Mouse (Mus musculus): ENCODE measurements at regions not wholly inside any gene's neighbourhood (a gene's known extent, or its start where the extent isn't known, plus 50 kb on each side); places are given as distances from the start of the nearest gene placed in this dataset.
"Not testable (repeated sequence)": the region's sequence is repeated elsewhere in the genome, so short reads cannot be mapped to it uniquely, and the experiment has no call there.

DNA sequence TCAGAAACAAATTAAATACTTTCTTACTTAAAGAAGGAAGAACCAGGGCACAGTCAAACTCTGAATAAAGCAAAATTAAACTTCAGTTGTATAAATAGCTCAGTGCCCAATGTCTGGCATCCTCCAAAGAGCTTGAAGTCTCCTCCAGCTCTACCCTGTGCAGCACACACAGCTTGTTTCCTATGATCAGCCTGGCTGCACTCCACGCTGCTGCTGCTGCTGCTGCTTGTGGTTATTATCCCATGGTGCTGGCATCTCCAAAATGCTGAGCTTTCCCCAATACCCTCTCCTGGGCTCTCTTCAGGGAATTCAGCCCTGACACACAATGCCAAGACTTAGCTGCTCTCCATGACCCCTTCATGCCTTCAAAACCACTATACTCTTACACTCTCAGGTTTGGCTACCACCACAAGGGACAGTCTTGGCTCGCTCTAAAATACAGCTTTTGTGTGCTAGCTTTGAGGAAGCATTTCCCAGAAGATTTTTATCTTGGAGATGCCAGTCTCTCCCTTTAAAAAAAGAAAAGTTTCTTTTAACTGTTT, 121.0 kb downstream of the Rab10 start:
- not testable (repeated sequence) for ATAC-seq (replicated peaks; ENCODE audit: poor library complexity)

DNA sequence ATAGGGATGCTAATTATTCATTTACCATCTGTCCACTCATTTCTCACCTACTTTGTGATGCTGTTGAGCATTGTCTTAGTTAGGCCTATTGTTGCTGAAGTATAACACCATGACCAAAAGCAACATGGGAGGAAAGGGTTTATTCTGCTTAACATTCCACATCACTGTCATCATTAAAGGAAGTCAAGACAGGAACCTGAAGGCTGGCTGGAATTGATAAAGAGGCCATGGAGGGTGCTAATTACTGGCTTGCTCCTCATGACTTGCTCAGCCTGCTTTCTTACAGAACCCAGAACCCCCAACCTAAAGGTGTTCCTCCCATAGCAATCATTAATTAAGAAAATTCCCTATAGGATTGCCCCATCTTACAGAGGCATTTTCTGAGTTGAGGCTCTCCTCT, 121.6 kb downstream of the Rab10 start:
- no peak for ATAC-seq (replicated peaks; ENCODE audit: poor library complexity)

DNA sequence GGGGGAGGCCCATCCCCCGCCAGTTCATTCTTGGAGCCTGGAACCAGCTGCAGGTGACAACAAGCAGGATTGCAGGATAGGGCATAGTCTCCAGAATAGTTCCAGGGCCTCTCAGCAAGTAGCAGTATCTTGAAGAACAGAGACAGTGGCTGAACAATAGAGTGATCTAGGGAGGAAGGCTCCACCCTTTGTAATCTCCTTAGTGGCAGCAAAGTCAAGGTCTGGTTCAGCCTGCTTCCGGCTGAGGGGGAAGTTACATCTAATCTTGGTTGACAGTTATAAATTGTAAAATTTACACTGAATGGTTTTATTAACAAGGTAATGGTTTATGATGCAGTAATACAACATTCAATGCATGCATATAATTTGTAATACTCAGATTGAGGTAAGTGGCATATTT, 136.4 kb downstream of the Rab10 start:
- peak; percentile 29 for ATAC-seq (replicated peaks; ENCODE audit: poor library complexity)

DNA sequence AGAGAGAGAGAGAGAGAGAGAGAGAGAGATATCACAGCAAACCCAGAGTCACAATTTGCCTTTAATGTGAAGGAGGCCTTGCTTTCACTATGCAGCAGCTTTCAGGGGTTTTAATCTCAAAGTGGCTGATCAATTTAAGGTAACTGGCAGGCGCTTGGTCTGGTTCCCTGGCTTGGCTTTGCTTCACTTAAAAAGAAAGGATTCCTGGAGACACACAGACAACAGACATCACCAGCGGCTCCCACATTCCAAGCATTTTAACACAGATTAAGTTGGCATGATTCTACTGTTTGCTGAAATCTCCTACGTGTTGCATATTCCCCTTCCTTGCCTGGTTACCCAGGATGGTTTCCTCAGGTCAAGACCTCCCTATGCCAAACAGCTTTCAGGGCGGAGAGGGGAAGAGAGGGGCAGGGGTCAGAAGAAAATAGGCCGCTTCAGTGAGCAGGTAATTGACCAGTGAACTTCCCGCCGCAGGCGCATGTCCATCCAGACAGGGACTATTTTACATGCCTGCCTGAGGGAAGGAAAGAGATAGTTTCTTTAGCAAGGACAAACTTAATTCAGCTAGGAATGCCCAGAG, 140.0 kb downstream of the Rab10 start:
- ATAC-seq (replicated peaks; ENCODE audit: poor library complexity): not testable (repeated sequence)

DNA sequence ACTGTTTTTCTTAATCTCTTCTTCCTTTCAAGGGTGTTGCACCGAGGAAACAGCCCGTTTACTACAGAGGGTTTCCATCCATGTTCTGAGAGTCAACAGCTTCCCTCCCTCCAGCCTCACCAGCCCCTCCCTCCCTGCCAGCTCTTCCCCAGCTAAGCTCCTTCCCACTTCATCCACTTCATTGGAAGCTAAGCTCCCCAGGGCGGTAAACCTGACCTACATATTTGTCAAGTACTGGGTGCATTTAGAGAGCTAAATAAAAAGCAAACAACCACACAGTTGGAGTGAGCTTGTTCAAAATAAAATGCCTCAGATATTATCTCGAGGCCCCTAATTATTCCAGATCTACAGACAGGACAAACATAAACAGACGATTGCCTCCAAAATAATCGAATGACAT, 148.1 kb downstream of the Rab10 start:
- not testable (repeated sequence) for ATAC-seq (replicated peaks; ENCODE audit: poor library complexity)

DNA sequence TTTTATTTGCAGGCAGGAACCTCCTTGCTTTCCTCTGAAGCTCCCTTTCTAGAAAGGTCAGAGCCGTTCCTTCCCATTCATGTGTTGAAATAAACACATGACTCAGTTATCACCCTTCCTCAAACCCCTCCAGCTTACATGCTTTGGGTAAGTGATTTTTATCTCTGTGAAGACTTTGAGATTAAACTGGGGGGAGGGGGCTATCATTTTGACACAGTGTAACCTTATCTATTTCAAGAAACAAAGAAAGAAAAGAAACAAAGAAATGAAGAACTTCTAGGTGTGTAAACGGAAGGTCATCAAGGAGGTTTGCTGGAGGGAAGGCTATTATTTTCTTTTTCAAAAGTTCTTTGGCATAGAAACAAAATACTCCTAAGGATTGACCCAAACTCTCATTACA, 151.0 kb downstream of the Rab10 start:
- 0 out of 2 replicates have a peak, but pooled peaks have one; percentile 44 for ATAC-seq (replicated peaks; ENCODE audit: poor library complexity)

DNA sequence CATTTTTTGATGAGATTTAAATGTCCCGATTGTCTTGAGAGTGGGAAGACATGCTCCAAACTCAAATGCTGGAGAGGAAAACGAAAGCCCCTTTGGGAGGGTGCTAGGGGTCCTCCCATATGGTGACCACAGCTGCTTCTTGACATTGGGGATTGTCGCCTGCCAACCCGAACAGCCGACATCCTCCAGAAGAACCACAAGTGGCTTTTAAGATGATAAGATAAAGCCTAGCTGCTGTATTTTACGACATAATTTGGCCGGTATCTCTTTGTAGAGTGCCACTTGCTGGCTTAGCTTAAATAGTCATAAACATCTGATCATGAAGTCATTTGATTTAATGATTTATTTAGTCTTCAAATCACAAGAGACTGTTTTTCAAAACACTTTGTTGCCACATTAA, 156.1 kb downstream of the Rab10 start:
- ATAC-seq (replicated peaks; ENCODE audit: poor library complexity): peak; percentile 44

DNA sequence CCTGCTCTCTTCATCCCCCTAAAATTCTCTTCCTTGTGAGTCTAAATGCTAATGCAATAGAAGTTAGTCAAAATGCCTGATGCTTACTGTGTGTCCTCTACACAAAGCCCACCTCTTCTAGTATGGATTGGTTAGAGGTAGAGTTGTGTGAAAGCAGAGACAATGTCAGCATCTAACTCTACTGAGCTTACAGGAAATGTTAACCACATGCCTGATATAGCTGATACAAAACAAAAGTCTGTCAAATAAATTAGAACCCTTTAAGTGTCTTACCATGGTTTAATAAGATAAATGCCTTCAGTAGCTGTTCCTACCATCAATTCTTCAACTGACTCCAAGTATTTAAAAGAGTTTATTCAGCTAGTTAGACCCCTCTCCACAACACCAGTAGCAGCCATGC, 177.2 kb downstream of the Rab10 start:
- not testable (repeated sequence) for ATAC-seq (replicated peaks; ENCODE audit: poor library complexity)

DNA sequence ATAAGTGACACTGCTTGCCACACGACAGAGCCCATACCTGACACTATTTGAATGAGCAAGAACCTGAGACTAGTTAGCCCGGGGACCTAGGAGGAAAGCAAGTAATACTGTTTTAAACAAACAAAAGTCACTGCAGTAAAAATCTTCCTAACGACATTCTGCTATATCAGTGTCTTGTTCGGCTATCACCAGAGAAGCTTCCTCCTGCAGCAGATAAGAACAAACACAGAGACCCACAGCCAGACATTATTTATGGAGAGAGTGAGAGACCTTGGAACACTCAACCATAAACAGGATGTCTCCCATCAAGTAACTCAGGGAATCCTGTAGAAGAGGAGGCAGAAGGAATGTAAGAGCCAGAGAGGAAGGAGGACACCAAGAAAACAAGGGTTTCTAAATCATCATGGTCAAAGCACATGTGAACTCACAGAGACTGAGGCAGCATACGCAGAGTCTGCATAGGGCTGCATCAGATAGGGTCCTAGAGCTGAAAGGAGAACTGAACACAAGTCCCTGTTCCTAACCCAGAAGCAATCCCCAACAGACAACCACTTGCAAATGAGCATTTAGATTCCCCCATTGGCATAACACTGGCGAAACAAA, 178.5 kb downstream of the Rab10 start:
- ATAC-seq (replicated peaks; ENCODE audit: poor library complexity): not testable (repeated sequence)

DNA sequence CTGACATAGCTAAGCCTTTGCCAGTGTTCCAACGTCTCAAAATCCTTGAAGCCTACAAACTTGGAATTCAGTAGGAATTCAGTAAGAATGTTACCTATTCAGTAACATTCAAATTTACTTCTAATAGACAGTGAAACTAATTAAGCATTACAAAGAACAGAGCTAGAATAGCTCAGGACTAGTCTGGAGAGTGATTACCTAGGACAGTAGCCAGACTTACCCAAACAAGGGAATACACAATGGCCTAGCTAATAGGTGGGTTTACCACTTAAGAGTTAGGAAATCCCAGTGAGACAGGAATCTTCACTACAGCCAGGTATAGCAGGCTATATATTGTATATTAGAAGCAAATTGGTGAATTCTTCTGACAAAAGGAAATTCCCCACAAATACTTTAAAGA, 182.4 kb downstream of the Rab10 start:
- not testable (repeated sequence) for ATAC-seq (replicated peaks; ENCODE audit: poor library complexity)

DNA sequence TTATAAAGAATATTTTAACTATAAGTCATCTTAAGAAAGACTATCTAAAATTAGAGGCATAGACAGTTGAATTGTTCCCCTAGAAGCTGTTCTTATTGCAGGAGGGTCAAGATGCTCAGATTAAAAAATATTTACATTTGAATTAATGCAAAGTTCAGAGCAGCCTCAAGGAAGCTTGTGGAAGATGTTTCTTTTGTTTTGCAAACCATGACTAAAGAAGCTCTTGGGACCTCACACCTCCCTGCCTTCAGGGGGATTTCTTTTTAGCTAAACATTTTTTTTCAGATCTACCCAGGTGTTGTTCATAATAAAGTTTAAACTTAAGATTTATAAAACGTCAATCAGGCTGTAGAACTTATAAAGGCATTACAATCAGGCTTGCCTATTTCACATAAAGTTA, 185.7 kb downstream of the Rab10 start:
- no peak for ATAC-seq (replicated peaks; ENCODE audit: poor library complexity)

DNA sequence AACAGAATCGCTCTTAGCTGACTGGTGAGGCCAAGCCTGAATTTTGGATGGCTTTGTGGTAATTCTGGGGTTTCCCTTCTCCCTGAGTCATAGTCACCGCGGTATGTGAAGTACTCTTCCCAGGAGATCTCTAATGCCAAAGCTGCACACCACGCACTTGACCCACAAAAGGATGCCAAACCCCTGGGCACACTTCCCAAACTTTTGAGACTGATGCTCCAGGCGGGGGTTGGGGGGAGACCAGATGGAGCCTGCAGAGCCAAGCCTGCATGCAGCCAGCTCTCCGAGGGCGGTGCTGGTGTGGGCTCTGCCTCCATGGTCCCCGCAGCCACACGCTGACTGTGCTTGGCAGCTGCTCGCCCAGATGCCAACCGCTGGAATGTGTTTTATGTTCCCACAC, 199.2 kb downstream of the Rab10 start:
- ATAC-seq (replicated peaks; ENCODE audit: poor library complexity): peak; percentile 70

DNA sequence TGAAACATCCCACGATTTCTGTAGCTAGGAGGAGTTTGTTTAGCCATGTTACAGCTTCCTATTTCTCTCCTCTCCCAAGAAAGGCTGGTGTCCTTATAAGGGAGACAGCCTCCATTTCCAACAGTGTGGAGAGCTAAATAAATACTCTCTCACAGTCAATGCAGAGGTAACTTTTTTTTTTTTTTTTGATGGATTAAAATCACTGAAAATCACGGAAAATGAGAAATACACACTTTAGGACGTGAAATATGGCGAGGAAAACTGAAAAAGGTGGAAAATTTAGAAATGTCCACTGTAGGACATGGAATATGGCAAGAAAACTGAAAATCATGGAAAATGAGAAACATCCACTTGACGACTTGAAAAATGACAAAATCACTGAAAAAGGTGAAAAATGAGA, 200.1 kb downstream of the Rab10 start:
- ATAC-seq (replicated peaks; ENCODE audit: poor library complexity): not testable (repeated sequence)

DNA sequence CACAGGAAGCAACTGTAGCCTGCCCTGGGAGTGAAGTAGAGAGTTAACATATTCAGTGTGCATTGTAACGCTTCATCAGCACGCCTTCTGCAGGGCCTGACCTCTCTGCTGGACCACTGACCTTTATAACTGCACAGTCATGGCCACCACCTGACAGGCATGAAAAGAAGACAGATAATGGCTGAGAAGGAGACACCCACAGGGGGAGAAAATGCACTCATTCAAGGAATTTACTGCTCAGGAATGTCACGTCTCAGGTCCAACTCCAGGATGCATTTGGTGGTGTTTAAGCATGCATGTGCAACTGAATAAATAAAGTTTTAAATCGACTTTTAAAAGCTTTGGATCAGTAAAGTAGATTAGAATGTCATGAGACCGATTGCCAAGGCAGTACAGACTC, 207.8 kb downstream of the Rab10 start:
- ATAC-seq (replicated peaks; ENCODE audit: poor library complexity): not testable (repeated sequence)

DNA sequence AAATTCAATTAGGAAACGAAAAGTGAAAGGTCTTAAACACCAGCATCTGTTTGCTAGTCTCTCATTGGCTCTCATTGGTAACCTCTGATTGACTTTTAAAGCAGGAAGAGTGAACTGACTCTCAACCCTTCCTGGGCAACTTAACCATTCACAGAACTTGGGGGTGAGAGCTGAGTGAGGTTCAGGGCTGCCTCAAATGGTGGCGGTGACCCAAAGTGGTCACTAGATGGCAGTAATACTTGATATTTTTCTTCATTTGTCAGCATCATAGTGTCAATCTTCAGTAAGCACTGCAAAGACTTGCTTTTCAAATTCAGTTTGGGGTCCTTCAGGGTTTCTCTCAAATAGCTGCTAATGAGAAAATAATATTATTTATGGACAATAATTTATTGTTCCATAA, 211.6 kb downstream of the Rab10 start:
- peak; percentile 100 for ATAC-seq (replicated peaks; ENCODE audit: poor library complexity)

DNA sequence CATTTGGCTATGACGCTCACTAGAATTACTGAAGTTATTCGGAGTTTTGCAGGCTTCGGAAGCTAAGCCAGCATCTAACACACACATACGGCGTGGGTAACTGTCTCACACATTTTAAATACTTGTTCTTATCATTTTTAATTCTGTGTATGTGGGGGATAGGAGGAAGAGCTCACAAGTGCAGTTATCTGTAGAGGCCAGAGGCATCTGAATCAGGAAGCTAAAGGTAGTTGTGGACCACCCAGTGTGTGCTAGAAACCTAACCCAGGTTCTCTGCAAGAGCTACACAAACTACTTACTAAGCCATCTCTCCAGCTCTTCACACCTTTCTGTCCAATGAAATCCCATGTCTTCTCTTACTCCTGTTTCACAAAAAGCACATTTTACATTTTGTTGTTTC, 215.3 kb downstream of the Rab10 start:
- no peak for ATAC-seq (replicated peaks; ENCODE audit: poor library complexity)

DNA sequence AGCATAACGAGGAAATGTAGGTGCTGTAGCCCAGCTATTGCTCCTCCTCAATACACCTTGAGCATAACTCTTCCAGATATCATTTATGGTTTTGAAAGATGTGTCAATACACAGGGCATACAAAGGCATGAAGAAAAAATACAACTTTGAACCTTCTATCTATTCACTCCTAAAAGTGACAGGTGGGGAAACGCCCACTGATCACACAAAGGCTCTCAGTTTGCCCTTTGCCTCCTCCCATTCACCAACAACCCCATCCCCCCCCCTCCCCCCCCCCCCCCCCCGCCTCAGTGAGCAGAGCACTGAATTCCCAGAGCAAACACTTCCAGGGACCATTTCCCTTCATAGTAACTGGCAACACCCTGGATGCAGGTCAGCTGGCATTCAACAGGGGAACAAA, 216.8 kb downstream of the Rab10 start:
- ATAC-seq (replicated peaks; ENCODE audit: poor library complexity): not testable (repeated sequence)

DNA sequence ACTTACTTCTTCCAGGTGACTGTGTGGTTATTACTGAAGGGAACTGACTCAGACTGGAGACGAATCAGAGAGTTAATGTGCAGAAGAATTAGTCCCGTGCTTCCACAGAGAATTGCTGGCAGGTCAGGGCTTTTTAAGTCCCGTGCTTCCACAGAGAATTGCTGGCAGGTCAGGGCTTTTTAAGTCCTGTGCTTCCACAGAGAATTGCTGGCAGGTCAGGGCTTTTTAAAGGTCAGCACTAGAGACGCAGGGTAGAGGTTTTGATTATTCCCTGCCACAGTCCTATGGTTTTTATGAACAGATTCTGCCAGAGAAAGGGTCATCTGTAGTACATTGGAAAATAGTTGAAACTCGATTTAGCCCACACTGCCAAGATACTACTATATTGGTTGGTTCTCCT, 260.2 kb downstream of the Rab10 start:
- not testable (repeated sequence) for ATAC-seq (replicated peaks; ENCODE audit: poor library complexity)

DNA sequence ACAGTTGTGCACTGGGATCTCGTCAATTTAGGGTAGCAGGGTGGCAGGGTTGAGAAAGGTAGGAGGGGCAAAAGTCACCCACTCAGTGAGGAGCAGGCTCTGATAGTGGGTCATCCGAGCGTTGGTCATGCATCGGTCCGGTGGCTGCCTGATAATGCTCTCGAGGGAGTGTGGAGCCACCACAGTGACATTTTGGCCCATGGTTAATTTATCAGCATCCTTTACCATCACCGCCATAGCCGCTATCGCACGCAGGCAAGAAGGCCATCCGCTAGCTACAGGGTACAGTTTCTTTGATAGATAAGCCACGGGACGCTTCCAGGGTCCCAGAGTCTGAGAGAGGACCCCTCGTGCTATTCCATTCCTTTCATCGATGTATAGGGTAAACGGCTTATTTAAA, 291.3 kb downstream of the Rab10 start:
- ATAC-seq (replicated peaks; ENCODE audit: poor library complexity): not testable (repeated sequence)

DNA sequence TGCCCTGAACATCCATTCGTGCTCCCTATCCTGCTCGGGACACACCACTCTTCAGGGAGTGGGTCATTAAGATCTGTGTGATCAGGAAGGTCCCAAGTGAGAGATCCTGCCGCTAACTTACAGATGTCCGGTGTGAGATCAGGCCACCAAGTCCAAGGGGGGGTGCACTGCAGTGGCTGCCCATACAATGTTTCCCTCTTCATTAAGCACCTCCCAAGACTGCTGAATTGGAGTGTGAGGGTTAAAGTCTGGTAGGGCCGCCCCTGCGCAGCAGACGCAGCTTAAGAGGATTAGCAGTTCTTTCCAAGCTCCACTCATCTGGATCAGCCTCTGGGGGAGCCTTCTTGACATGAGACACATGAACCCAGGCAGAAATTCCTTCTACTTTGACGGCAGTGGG, 293.0 kb downstream of the Rab10 start:
- not testable (repeated sequence) for ATAC-seq (replicated peaks; ENCODE audit: poor library complexity)
